Mouse (Mus musculus): ENCODE measurements around the gene Lad1. TPM values are rescaled to one million over a fixed set of nuclear protein-coding genes. Genes with fewer than 3 reads are reported as not detected.

The Lad1 gene
- total RNA-seq, 2 experiments from 2014 or later: not detected

DNA sequence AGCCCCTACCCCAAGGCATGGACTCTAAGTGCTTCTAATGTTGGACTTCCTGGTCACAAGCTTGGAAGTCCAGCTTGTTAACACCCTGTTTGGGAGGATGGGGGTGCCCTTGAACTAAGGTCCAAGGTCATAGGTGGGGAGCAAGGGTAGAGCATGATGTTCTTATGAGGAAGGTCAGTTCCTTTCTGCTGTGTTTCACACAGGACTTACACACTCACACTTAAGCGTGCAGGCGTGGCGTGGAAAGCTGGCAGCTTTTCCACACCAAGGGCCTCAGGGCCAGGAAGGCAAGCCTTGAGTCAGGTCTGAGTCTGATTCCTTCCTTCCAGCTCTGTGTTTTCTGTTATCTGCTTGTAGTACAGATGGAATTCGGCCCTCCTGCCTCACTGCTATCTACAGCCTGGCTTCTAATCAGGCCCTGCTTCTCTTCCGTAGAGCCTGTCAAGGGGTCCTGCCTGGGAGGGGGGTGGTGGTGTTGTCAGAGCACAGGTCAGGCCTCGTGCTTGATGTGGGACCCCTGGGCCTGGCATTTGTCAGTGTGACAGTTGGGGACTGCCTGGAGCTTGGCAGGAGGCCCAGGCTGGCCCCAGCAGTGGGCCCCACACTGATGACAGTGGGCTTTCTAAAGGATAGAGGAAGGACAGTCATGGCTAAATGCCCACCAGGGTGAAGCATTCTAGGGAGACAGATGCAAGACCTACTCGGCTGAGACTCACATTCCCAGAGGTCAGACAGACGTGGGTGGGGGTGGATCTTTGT, 18.0 kb upstream of the Lad1 start:
- ATAC-seq (replicated peaks; ENCODE audit: low FRiP score, poor library complexity, severe bottlenecking): no peak

DNA sequence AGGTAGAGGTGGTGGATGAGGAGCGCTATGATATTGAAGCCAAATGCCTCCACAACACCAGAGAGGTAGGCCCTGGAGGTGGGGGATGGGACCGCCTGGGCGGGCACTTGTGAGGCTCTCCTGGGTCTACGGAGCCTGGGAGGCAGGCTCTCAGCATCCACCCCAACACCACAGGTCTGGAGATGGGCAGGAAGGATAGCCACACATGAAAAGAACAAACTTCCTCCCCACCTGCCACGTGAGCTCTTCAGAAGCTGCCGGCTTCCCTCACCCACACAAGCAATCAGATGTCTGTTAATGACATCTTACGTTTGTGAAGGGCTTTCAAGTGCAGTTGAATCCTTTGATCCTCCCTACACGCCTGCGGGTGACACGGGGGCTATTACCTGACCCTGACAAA, 10.9 kb upstream of the Lad1 start:
- no peak for ATAC-seq (replicated peaks; ENCODE audit: low FRiP score, poor library complexity, severe bottlenecking)

DNA sequence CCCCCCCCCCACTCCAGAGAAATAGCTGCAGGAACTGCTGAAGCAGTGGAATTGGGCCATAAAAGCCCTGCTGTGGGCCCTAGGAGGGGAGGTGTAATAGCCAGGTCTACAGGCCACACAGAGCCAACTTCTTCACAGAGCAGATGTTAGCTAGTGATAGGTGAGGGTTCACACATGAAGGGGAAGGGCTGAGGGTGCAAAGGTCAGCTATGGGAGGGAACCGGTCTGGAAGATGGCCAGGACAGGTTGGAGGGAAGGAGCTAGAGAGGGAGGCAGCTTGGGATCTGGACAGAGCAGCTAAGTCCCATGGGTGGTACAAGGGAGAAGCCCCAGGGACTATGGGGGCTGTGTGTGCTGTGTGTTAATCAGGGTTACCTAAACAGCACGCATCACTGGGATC, 8.2 kb upstream of the Lad1 start:
- ATAC-seq (replicated peaks; ENCODE audit: low FRiP score, poor library complexity, severe bottlenecking): no peak

DNA sequence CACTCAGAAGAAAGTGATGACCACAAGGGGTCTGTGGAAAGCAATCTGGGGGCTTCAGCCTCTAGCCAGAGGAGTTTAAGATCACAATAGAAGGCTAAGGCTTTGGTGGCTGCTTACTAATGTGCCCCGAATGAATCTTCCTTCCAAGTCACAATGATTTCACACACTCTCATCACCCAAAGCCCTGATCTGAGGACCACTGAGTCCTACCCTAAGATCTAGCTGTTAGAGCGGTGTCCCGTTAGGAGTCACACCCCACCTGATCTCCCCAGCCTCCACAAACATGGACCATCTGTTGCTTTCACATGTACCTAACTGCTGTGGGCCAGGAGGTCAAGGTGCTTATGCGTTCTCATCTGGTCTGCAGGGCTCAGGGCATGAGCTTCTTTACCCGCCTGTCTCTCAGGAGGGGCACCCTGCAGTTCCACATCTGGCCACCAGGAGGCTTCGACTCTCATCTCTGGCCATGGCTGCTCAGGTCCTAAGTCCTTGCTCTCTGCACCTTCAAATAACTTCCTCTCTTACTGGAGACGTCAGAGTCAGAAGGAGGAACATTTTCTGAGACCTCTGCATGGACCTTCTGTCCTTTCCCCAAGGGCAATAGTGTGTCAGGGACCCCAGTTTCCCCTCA, 7.3 kb upstream of the Lad1 start:
- ATAC-seq (replicated peaks; ENCODE audit: low FRiP score, poor library complexity, severe bottlenecking): peak; percentile 71

DNA sequence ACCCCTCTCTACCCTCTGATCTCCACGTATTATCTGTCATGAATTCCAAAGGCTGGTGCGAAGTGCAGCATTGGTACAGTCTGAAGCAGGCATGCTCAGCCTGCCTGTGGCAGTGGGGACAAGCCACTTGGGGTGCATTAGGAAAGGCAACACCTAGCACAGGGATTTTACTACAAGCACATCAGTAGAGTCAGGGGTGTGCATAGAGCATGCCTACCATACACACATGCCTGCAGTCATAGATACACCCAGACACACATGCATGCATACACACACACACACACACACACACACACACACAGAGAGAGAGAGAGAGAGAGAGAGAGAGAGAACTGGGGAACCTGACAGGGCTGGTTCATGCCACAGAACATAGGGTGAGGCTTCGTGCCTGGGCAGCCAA, 6.2 kb upstream of the Lad1 start:
- no peak for ATAC-seq (replicated peaks; ENCODE audit: low FRiP score, poor library complexity, severe bottlenecking)

DNA sequence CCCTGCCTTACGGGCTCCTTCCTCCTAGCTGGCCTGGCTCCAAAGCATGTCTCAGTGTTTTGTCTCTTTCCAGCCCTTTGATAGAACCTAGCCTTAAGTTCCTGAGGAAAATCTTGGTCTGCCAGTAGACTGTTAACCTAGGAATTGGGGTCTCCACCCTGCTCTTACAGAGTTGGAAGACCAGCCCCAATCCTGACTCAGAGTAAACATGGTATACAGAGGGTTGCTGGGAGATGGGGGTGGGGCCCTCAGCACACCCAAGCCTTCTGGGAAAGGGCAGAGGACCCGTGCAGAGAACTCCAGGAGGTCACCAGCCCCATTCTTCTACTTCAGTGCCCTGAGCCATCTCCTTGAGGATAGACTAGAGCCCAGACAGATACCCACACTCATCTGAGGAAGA, 5.8 kb upstream of the Lad1 start:
- ATAC-seq (replicated peaks; ENCODE audit: low FRiP score, poor library complexity, severe bottlenecking): no peak

DNA sequence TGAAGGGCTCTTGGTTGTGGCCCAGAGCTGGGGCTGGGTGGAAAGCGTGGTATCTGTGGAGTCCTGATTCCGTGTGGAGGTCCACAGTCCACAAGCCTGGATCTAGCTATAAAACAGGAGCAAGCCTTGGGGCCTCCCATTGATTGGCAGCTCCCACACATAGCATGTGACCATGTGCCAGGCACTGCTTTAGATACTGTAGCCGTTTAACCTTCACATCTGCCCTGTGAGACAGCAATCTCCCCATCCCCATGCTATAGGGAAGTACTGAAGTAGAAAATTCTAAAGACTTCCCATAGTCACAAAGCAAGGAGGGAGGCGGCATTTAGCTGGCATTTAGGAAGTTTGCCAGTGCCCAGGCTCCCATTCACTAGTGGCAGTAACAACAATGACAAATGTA, 5.3 kb upstream of the Lad1 start:
- ATAC-seq (replicated peaks; ENCODE audit: low FRiP score, poor library complexity, severe bottlenecking): no peak

DNA sequence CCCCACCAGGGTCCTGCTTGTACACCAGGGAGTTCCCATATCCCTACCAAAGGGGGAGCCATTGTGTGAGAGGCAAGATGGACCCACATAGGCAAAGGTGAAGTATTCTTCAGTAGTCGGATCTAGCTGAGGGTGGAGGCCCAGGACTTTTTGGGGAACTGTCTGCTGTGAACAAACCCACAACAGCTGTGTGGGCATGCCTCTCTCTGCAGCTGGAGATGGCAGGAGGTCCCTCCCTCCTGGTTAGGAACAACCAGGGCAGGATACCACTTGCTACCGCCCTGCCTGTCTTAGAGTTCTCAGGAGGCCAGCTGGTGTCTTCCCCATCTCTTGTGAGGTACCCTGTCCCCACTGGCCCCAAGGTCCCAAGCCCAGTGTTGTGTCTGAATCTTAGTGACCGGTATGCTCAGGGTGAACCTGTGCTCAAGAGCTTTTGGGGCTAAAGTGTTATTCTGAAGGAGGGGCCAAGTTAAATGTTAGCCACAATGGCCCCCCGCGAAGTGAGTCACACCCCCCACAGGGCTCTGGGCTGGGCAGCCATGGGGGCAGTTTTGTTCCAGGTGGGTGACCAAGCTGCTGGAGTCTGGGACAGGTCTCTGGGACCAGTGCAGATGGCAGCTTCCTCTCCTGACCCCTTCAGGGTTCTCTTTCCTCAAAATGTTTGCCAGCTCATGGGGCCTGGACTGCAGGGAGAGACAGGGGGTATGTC, 4.6 kb upstream of the Lad1 start:
- no peak for ATAC-seq (replicated peaks; ENCODE audit: low FRiP score, poor library complexity, severe bottlenecking)

DNA sequence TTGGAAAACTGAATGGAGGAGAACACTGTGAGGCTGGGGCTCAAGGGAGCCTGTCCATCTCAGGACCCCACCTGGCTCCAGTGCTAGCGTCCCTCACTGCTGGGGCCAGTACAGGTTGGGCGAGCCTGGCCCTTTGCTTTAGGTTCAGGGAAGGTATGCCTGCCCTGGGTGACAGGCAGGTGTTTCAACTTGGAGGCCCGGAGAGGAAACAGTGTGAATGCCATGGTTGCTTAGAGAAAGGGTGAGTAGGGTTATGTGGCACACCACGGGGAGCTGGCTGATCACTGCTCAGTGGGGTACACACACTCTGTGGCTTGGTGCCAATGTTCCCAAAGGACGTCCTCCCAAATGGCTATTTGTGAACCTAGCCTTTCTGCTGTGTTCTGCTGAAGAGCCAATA, 3.9 kb upstream of the Lad1 start:
- ATAC-seq (replicated peaks; ENCODE audit: low FRiP score, poor library complexity, severe bottlenecking): no peak

DNA sequence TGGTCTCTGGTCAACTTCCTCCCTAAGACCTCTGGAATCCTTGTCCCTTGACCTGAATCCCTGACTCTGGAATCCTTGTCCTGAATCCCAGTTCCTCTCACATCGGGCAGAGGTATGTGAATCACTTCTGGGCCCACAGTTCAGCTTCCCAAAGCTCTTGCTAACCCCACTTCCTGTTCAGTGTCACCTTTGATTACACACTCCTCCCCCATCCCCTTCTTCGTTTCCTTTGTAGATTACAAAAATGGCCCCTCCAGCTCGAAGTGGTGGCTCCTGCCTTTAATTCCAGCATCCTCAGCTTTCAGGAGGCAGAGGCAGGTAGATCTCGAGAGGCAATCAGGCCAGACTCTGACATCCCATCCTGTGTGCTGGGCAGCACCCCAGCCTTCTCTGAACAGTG, 803 bp upstream of the Lad1 start:
- ATAC-seq (replicated peaks; ENCODE audit: low FRiP score, poor library complexity, severe bottlenecking): no peak

DNA sequence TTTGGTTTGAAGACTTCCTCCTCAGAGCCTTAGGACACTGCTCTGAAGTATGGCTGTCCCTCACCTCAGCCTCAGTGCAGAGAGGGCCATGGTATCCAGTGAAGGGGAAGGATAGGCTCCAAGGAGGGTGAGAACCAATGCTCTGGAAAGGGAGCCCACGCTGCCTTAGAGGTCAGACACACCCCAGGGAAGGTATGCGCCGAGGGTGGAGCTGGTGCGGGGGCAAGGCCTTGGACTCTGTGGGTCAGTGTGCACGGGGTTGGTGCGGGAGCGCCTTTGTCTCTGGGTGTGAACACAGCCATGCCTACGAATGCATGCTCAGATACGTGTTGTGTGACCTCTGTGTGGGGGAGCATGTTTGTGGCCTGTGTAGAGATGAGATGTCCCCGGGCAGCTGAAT, 1.7 kb downstream of the Lad1 start:
- no peak for ATAC-seq (replicated peaks; ENCODE audit: low FRiP score, poor library complexity, severe bottlenecking)

DNA sequence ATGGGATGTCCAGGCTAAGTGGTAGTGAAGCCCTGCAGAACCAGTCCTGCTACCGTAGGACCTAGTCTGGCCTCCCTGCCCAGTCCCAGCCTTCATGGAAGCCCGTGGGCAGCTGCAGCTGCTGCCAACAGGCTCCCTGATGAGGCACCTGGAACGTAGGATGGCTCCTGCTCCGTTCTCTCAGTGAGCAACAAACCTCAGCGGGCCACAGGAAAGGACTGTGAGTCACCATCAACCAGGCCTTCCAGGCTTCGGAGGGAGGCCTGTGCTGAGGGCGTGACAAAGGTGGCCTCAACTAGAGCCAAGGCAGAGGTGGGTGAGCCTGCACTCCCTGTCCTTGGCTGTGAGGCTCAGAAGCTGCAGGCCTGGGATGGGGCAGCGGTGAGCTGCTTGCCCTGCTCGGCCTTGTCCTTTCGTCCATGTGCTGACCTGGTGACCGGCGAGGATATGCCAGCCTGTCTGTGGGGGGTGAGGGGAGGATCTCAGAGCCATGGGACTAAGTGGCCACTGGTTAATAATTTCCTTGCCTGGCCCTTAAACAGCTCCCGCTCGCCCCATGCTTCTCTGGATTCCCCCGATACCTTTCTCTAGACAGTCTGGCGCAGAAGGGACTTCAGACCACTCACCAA, 2.5 kb downstream of the Lad1 start:
- no peak for ATAC-seq (replicated peaks; ENCODE audit: low FRiP score, poor library complexity, severe bottlenecking)

DNA sequence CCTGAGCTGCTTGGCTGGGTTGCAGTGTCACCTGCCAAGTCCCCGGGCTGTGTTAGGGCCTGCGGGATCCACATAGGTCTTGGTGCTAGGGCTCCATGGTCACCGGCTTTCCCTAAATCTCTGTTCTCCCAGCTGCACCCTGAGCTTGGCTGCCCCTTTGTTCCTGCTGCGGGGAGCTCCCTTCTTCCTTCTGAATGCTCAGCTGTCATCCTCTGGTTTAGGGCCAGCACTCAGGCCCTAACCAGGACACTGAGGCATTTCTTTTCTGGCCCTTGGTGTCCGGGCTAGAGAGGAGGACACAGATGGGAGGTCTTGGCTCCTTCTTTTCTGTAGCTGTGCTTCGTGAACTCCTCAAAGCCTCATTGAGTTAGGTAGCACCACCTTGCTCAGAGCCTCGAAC, 3.4 kb downstream of the Lad1 start:
- ATAC-seq (replicated peaks; ENCODE audit: low FRiP score, poor library complexity, severe bottlenecking): no peak

DNA sequence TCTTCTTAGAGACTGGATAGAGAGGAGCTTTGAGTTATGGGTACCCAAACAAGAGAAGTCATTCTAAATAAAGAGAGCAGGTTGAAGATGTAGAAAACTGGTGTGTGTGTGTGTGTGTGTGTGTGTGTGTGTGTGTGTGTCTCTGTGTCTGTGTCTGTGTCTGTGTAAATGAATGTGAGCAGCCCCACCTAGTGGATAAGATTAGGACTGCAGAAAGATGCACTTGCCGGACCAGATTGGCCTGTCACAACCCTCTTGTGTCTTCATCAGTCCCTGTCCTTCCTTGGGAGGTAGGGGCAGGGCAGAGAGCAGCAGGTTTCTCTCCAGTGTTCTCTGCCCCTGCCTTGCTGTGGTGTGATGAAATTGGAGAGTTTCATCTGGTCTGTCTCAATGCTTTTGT, 10.5 kb downstream of the Lad1 start:
- ATAC-seq (replicated peaks; ENCODE audit: low FRiP score, poor library complexity, severe bottlenecking): peak; percentile 34; the same call in 1 of the 2 replicates

DNA sequence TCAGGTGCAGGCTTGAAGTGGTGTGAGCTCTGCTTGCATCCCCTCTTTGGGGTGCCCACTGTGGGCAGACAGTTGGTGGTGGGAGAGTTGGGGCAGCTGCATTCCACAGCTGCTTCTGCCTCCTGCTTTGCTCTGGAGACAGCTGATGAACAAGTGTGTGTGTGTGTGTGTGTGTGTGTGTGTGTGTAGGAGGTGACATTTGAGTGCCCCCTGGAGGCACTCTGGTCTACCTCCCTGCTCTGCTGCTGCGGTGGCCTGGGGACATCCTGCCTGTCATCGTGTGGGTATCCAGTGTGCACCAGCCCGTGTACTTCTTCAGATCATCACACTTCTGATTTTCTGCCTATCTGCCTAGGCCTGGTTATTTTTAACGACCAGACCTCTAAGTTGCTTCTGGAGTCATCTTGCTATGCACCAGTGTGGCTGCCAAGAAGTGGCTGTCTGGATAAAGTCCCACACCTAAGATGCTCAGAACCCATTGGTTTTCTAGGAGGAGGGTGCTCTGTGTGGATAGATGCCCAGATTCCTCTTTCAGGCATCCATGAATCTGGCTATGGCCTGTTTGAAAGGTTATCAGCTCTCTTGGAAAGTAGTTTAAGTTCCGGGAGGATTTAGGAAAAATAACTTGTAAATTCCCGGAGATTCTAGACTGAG, 15.9 kb downstream of the Lad1 start:
- ATAC-seq (replicated peaks; ENCODE audit: low FRiP score, poor library complexity, severe bottlenecking): no peak

DNA sequence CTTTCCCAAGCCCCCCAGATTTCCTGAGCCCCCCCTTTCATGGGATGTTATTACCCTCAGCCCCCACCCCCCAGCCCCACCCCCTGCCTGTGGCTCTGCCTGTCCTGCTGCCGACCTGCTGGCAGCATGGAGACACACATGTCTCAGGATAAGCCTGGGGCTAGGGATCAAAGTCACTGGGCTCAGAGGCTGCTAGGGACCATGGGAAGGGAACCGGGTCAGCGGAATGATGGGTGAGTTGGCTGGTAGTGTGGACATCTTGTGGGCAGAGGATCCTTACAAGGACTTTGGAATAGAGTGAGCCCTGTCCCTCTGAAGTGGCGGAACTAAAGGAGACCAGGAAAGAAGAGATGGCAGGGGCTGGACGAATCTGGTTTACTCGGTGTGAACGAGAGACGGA, 16.6 kb downstream of the Lad1 start:
- no peak for ATAC-seq (replicated peaks; ENCODE audit: low FRiP score, poor library complexity, severe bottlenecking)

DNA sequence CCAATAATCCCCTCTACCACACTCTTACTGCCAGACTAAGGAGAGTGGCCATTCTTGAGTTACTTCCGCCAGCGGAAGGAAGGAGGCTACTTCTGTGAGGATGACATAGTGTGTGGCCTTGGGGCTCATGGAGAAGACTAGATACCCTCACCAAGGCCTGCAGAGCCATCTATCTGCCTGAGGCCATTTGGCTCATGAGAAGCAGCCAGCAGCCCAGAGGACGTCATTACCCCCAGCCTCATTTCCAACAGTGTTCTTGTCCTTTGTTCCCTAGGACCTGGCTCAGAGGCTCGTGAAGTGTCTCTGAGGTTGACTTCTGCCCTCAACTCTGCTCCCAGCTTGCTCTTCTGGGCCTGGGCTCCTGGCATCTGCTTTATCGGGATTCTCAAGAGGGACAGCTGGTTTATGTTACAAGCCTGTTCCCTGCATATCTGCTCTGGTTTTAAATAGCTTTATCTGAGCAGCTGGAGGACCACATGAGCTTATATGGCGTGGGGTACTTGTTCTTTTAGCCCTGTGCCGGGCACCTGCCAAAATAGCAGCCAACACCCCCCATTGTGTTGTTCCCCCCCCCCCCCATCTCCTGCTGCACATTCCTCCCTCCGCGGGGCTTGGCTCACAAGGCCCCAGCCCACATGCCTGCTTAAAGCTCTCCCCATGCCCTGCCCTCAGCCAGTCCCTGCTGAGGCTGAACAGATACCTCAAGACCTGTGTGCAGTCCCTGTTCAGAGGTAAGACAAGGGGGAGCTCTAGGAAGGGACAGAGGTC, 17.5 kb downstream of the Lad1 start, which contains the start of gene Tnnt2:
TSS of gene Tnnt2 (plus strand) at position 639 of the 768 bp plus-strand sequence.
- no peak for ATAC-seq (replicated peaks; ENCODE audit: low FRiP score, poor library complexity, severe bottlenecking)

DNA sequence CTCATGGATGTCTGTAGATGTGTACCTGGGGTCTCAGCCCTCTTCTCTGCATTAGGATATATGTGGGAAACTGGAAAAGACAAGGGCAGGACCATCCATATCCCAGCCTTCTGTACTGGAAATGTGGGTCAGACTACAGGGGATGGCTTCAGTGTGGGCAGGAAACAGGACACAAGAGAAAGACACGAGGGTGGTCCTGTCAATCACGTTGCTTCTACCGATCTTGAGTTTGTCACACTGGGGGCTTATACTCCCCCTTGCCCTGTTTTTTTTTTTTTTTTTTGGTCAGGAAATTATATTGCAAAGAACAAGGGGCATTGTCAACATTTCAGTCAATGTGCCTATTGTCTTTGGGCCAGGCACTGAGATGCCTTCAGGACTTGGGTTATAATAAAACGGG, 20.2 kb downstream of the Lad1 start:
- ATAC-seq (replicated peaks; ENCODE audit: low FRiP score, poor library complexity, severe bottlenecking): no peak

DNA sequence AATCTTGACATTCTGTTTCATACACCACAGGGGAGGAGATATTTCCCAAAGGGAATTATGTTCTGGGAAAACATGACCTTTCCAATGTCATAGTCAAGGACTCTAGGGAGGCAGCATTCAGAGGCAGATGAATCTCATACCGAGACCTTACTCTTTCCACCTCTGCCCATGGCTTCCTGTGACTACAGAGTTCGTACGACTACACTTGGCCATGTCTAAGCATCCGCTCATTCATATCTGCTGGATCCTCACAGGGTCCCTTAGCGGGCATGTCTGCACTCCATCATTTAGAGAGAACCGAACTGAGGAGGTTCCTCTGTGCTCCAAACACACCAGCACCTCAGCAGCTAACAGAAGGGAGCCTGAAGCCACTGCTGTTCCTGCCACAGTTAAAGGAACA, 20.7 kb downstream of the Lad1 start:
- no peak for ATAC-seq (replicated peaks; ENCODE audit: low FRiP score, poor library complexity, severe bottlenecking)
